Mouse (Mus musculus) brown adipose tissue, adult 24 weeks (tissue): Measurements from ENCODE around the gene Plcb1. TPM values are rescaled to one million over a fixed set of nuclear protein-coding genes. Genes with fewer than 3 reads are reported as not detected.

ENCODE experiments used
- H3K27ac ChIP-seq: fragments of 200-500 bp; replicated peaks from 2 replicates; pipeline ENCODE4 v1.5.1; 2012; ENCODE audit warnings: low read depth, mild to moderate bottlenecking, low read length
- H3K4me1 ChIP-seq: fragments of 200-500 bp; 2 replicates; pipeline ENCODE4 v1.6.1; 2012; ENCODE audit warnings: low read length, mixed read lengths; ENCODE audit not compliant: control insufficient read depth, insufficient read depth, insufficient read length
- H3K4me3 ChIP-seq: fragments of 200-500 bp; 2 replicates; pipeline ENCODE4 v1.5.1; 2012; ENCODE audit warnings: low read depth, mild to moderate bottlenecking, low read length, moderate library complexity; ENCODE audit not compliant: insufficient read depth
- polyA plus RNA-seq: library from polyadenylated mRNA; stranded (reverse); fragments of >200 nt; gene quantifications from 2 replicates; pipeline ENCODE4 v1.2.4, GENCODE M21; 2012; ENCODE audit not compliant: missing spikeins, insufficient read depth, insufficient read length

Gene Plcb1
- polyA plus RNA-seq, 1 experiment: 8.9 TPM

GRCm38 (mm10) chr2:135259136-135259535, 473.3 kb downstream of the Plcb1 start:
- Histone ChIP-seq H3K27ac (peak overlapping the region; percentile 74), H3K4me1 (peaks cover 8% of the 10 kb centered on the region; the same call in 1 of the 2 replicates), H3K4me3 (no peak overlapping the region)

DNA sequence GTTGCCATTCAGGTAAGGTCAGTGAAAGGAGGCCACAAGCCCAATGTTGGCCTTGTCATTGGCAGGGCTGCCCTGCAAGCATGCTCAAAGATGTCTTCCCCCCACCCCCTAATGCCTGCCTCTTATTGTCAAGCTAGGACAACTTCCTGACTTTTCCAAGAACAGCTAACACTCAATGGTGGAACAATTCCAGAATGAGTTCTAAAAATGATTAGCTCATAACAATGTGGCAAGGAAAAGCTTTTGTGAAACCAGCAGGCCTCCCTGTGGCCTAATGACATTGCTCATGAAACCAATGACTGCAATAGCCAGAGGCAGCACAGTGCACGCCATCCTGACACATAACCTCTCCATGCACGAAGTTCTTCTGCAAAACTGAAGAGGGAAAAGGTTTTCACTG, 478.1 kb downstream of the Plcb1 start:
- Histone ChIP-seq H3K4me1 (no peaks in the 10 kb centered on the region), H3K4me3 (no peak overlapping the region), H3K27ac (no peak overlapping the region)

GRCm38 (mm10) chr2:135274949-135275348, 489.1 kb downstream of the Plcb1 start:
- peaks cover 13% of the 10 kb centered on the region; the same call in 1 of the 2 replicates for H3K4me1 ChIP-seq
- H3K27ac ChIP-seq: no peak overlapping the region
- no peak overlapping the region for H3K4me3 ChIP-seq

DNA sequence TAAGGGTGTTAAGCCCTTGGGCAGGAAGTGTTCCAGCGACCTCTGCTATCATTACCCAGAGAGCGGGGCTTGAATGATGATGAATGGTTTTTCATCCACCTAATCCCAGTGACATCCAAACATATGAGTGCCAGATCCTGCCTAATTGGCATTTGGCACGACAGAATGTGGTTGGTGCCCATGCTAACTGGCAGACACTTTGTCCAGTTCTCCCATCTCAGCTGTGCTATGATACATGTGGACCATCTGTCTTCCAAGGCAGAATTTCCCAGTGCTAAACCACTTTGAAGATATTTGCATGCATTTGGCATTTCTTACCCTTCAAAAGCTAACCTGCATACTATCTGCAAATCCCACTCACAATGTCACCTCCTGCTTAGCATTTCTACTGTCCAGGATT, 492.6 kb downstream of the Plcb1 start:
- Histone ChIP-seq H3K4me1 (peaks cover 13% of the 10 kb centered on the region; the same call in 1 of the 2 replicates), H3K4me3 (no peak overlapping the region), H3K27ac (no peak overlapping the region)

GRCm38 (mm10) chr2:135279026-135279425, 493.2 kb downstream of the Plcb1 start:
- Histone ChIP-seq H3K4me1 (peaks cover 10% of the 10 kb centered on the region; the same call in 1 of the 2 replicates), H3K27ac (no peak overlapping the region), H3K4me3 (no peak overlapping the region)

- Histone ChIP-seq H3K4me1 (no peaks in the 10 kb centered on the region), H3K27ac (no peak overlapping the region), H3K4me3 (no peak overlapping the region)
These were observed 497.9 kb downstream of the Plcb1 start for GRCm38 (mm10) chr2:135283783-135284182.

- Histone ChIP-seq H3K4me1 (no peaks in the 10 kb centered on the region; the same call in 1 of the 2 replicates), H3K27ac (no peak overlapping the region), H3K4me3 (no peak overlapping the region)
These were observed 510.4 kb downstream of the Plcb1 start for GRCm38 (mm10) chr2:135296184-135296769.

- no peaks in the 10 kb centered on the region; the same call in 1 of the 2 replicates for H3K4me1 ChIP-seq
- H3K4me3 ChIP-seq: no peak overlapping the region
- no peak overlapping the region for H3K27ac ChIP-seq
These were observed 514.6 kb downstream of the Plcb1 start for GRCm38 (mm10) chr2:135300480-135300879.

DNA sequence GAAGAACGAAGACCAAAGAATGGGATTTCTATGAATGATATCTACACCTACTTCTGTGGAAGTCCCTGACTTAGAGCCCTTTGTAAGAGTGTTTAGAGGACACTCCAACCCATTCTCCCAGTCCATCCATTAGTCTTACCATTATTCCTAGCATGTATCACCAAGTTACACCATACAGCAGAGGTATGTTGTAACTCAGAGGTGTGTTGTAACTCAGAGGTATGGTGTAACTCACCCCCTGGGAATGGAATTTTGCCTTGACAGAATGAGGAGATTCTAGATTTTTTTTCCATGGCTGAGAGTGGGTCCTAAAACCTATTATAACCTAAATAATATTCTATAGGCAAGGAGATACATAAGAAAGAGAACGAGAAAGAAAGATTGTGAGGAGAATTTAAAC, 516.6 kb downstream of the Plcb1 start:
- Histone ChIP-seq H3K27ac (no peak overlapping the region), H3K4me3 (no peak overlapping the region), H3K4me1 (no peaks in the 10 kb centered on the region)

- H3K4me3 ChIP-seq: no peak overlapping the region
- H3K4me1 ChIP-seq: no peaks in the 10 kb centered on the region
- H3K27ac ChIP-seq: no peak overlapping the region
These were observed 519.3 kb downstream of the Plcb1 start for GRCm38 (mm10) chr2:135305186-135305585.

- Histone ChIP-seq H3K4me3 (no peak overlapping the region), H3K4me1 (no peaks in the 10 kb centered on the region), H3K27ac (no peak overlapping the region)
These were observed 520.0 kb downstream of the Plcb1 start for GRCm38 (mm10) chr2:135305736-135306471.

- Histone ChIP-seq H3K4me1 (no peaks in the 10 kb centered on the region), H3K4me3 (no peak overlapping the region), H3K27ac (no peak overlapping the region)
These were observed 520.6 kb downstream of the Plcb1 start for GRCm38 (mm10) chr2:135306472-135306771.

- no peak overlapping the region for H3K27ac ChIP-seq
- H3K4me1 ChIP-seq: no peaks in the 10 kb centered on the region
These were observed 521.9 kb downstream of the Plcb1 start for GRCm38 (mm10) chr2:135307787-135308186.

GRCm38 (mm10) chr2:135315980-135316379, 530.1 kb downstream of the Plcb1 start:
- no peaks in the 10 kb centered on the region for H3K4me1 ChIP-seq
- H3K4me3 ChIP-seq: no peak overlapping the region
- H3K27ac ChIP-seq: no peak overlapping the region

More at GRCm38 (mm10) chr2:135307787-135308186, 521.9 kb downstream of the Plcb1 start:
- no peak overlapping the region for H3K4me3 ChIP-seq

DNA sequence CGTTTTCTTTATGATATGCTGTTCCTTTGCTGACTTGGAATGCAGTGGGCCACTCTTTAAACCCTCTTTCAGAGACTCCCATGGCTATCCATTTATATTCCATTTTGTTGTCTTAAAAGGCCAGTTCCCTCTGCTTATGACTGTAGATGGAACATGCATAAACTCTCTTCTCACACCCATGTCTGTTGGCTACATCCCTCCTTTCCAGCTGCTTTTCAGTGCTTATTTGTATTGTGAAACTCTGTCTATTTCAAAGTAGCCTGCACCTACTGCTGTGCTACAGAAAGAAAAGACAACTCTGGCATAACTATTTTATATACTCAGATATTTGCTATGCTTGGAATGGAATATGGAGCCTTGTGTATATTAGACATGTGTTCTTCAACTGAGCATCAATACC, 532.3 kb downstream of the Plcb1 start:
- H3K4me1 ChIP-seq: no peaks in the 10 kb centered on the region
- no peak overlapping the region for H3K4me3 ChIP-seq
- H3K27ac ChIP-seq: no peak overlapping the region
